Mouse (Mus musculus) lung, adult 2 months (tissue): ENCODE data around the gene Fbxl8. TPM values are rescaled to one million over a fixed set of nuclear protein-coding genes. Genes with fewer than 3 reads are reported as not detected.

ENCODE experiments used
- DNase-seq: peaks from one replicate; pipeline ENCODE4 v3.0.0; 2022
- H3K4me1 ChIP-seq: fragments of 200-500 bp; 2 replicates; pipeline ENCODE4 v1.6.1; 2011; ENCODE audit warnings: low read length; ENCODE audit not compliant: control insufficient read depth, insufficient read depth
- H3K4me3 ChIP-seq: fragments of 200-500 bp; replicated peaks from 2 replicates; pipeline ENCODE3; 2011; ENCODE audit warnings: low read depth, mild to moderate bottlenecking, control low read depth, low read length; ENCODE audit errors: extremely low read depth
- CTCF ChIP-seq: fragments of 200-500 bp; IDR thresholded peaks from 2 replicates; pipeline ENCODE4 v1.5.1; 2011; ENCODE audit warnings: mild to moderate bottlenecking, low read length, control low read depth; ENCODE audit not compliant: insufficient read depth
- POLR2A ChIP-seq: fragments of 200-500 bp; IDR thresholded peaks from 2 replicates; pipeline ENCODE4 v1.6.1; 2011; ENCODE audit warnings: low read depth, mild to moderate bottlenecking, control low read depth, low read length, borderline replicate concordance; ENCODE audit errors: extremely low read depth
- WGBS: fragments of 180-500 bp; shearing (Covaris S2); methylation state at CpG from one replicate; pipeline ENCODE4 v1.1.7; 2018; 5-methylcytosine and 5-hydroxymethylcytosine counted together
- polyA plus RNA-seq: library from polyadenylated mRNA; depleted of rRNA; stranded (reverse); fragments of >200 nt; gene quantifications from 2 replicates; pipeline ENCODE4 v1.2.3, GENCODE M21; 2012

Gene Fbxl8
- polyA plus RNA-seq, 1 experiment: 15.5 TPM

DNA sequence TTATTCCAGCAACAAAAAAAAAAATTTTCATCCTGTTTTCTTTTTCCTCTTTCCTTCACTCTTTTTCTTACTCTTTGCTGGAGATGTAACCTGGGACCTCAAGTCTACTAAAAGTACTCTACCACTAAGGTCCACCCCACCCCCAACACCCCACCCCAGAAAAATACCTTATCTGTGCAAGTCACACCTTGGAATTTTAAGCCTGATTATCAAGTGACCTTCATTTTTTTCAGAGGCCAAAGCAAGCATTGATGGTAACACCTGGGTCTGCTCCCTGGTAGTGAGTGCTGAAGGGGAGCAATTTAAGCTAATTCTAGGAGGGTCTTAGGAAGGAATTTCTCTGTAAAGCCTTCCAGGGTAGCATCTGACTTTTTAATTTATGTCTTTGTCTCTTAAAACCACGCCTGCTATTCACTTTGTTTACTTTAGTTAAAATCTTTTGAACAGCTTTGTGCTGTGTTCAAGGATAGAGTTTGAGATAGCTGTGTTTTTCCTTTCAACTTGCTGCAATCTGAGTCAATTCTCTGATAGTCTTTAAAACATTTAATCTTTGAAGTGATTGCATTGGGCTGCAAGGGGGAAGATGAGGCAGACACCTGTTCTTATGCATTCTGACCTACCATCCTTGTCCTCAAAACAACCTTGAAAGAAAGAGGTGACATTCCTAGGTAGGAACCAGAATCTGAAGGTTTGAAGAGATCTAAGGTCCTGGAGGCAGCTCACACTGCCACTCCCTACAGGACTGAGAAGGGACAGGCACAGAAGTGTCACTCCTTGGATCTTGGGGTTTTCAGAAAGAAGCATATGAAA is 31.1 kb upstream of the Fbxl8 start:
- H3K4me1 ChIP-seq: peaks cover 11% of the 10 kb centered on the region
- no peak overlapping the region for H3K4me3 ChIP-seq
- TF ChIP-seq POLR2A (no peak), CTCF (no peak)
- DNase-seq: no peak
- 33% methylated on average over 1 of the region's 1 CpGs for WGBS

DNA sequence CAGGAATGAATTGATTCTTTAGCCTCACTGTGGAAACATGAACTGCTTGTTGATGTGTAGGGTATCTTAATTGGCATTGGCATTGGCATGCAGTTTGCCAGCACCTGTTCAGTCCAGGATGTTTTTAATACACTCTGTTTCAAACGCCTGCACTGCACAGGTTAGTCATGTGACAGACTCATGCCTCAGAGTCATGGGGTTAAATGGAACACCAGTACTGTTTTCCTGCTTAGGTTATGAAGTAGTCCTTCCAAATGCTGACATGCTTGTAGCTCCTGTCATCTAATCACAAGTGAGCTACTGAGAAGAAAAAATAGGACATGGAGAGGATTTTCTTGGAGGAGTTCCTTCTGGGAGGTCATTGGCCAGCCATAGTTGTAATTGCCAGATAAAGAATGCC is 29.2 kb upstream of the Fbxl8 start:
- peaks cover 12% of the 10 kb centered on the region for H3K4me1 ChIP-seq
- TF ChIP-seq CTCF (no peak), POLR2A (no peak)
- 59% methylated on average over 1 of the region's 1 CpGs for WGBS
- H3K4me3 ChIP-seq: no peak overlapping the region
- no peak for DNase-seq

DNA sequence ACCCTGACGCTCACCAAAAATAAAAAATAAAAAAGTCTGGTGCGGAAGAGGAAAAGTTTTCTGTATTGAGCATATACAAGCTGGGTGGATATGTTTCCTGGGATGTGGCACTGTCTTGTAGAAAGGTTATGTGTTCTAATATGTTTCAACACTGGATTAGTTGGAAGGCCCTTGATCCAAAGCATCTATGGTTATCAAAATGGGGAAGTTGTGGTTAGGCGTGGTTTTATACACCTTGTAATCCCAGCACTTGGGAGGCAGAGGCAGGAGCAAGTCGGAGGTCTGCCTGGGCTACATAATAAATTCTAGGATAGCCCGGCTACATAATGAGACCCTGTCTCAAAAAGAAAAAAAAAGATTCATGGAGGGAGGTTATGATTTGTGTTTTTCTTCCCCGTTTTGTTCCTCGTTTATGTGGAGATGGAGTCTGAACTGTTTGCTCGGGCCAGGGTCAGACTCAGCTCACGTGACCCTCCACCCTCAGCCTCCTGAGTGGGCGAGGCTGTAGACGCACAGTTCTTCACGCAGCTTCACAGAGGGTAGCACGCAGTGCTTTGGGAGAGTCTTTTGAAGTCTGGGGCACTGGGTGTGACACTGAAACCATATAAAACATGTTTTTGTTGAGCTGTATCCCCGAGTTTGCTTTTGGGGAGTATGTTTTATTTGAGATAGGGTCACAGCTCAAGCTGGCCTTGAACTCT is 26.9 kb upstream of the Fbxl8 start:
- Histone ChIP-seq H3K4me1 (peaks cover 6% of the 10 kb centered on the region), H3K4me3 (no peak overlapping the region)
- TF ChIP-seq POLR2A (no peak), CTCF (no peak)
- DNase-seq: no peak
- whole genome bisulfite sequencing: 92% methylated on average over 14 of the region's 14 CpGs

DNA sequence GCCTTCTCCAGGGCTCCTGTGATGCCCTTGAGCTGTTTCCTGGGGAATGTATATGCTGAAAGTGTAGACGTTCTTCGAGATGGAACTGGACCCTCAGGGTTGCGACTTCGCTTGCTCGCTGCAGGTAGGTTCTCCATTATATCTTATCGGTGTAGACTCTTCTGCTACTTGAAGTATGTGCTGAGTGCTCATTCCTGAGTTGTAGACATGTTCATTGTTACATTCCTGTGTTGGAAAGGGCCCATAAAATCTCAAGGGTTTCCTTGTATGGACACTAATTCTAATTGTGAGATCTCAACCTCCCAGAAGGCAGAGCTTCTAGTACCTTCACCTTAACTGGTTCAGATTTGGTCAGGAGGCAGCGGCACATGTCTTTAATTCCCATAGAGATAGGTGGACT is 23.4 kb upstream of the Fbxl8 start:
- DNase-seq: no peak
- Histone ChIP-seq H3K4me3 (no peak overlapping the region), H3K4me1 (peaks cover 4% of the 10 kb centered on the region; the same call in 1 of the 2 replicates)
- TF ChIP-seq POLR2A (no peak), CTCF (no peak)
- WGBS: 78% methylated on average over 7 of the region's 7 CpGs

DNA sequence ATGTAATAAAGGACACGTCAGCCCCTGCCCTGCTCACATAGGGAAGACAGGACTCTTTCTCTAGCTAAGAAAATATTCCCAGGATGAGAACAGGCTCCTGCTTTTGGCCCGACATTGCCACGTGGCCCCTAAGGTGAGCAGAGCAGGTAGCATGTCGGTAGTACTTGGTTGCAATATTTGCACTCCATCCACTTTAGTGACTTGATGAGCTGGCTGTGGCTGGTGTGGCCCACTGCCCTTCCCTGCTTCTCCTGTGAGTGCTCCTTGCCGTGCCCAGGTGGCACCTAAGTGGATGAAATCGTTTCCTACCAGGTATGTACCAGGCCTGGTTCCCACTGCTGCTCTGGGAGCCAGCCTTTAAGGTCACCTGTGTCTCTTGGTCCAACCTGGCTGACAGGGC is 12.5 kb upstream of the Fbxl8 start:
- no peak for TF ChIP-seq CTCF
- no peak for TF ChIP-seq POLR2A
- 69% methylated on average over 6 of the region's 6 CpGs for WGBS
- peak; percentile 33 for DNase-seq
- Histone ChIP-seq H3K4me1 (peaks cover 12% of the 10 kb centered on the region), H3K4me3 (no peak overlapping the region)

DNA sequence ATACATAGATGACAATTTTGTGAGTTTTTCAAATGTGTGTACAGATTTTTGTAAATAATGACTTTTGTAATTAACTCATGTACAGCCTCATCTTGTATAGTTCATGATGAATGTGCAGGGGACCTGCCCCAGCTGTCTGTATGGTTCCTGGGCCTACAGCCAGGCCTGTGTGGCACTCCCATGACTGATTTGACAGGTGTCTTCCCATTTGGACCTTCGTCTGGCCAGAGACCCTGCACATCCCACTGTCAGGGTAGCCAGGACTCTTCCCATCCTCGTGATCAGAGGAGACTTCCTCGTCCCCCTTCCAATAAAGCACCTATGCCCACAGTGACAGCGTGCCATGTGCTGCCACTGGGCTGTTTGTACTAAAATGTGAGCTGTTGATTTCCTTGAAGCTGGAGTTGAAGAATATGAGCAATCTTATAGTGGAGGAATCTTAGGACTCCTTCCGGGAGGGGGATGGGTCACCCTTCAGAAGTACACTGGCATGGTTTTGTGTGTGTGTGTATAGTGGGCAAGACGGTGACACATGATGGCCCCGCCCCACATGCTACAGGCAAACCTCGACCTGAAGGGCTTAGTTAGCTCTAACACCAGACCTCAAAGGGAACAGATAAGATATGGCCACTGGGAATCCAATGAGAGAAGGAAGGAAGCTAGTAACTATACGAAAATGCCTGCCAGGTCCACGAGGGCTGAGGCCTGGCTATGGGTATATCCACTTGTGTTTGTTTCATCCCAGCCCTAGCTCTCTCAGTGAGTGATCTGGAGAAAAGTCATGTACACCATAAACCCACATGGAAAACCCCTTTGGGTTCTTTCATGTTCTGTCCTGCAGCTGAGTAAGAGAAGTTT is 11.5 kb upstream of the Fbxl8 start:
- TF ChIP-seq CTCF (no peak), POLR2A (no peak)
- Histone ChIP-seq H3K4me3 (no peak overlapping the region), H3K4me1 (peaks cover 12% of the 10 kb centered on the region)
- WGBS: 78% methylated on average over 10 of the region's 10 CpGs
- DNase-seq: no peak

DNA sequence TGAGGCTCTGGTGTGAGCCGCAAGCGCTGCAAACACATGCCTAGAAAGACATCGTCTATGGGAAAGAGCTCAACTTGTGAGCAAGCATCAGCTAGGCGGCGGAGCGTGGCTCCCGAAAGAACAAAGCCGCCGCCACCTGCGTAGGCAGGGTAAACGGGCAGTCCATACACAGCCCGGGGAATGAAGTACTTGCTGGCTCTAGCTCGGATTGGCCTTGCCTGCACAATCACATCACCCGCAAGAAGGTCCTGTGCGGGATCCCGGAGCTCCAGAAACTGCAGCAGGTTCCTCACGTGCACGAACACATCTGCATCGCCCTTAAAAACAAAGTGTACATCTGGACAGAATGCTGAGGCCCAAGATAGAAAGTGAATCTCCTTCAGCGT is 10.7 kb upstream of the Fbxl8 start:
- WGBS: 47% methylated on average over 20 of the region's 20 CpGs
- DNase-seq: no peak
- TF ChIP-seq POLR2A: no peak
- TF ChIP-seq CTCF: no peak

DNA sequence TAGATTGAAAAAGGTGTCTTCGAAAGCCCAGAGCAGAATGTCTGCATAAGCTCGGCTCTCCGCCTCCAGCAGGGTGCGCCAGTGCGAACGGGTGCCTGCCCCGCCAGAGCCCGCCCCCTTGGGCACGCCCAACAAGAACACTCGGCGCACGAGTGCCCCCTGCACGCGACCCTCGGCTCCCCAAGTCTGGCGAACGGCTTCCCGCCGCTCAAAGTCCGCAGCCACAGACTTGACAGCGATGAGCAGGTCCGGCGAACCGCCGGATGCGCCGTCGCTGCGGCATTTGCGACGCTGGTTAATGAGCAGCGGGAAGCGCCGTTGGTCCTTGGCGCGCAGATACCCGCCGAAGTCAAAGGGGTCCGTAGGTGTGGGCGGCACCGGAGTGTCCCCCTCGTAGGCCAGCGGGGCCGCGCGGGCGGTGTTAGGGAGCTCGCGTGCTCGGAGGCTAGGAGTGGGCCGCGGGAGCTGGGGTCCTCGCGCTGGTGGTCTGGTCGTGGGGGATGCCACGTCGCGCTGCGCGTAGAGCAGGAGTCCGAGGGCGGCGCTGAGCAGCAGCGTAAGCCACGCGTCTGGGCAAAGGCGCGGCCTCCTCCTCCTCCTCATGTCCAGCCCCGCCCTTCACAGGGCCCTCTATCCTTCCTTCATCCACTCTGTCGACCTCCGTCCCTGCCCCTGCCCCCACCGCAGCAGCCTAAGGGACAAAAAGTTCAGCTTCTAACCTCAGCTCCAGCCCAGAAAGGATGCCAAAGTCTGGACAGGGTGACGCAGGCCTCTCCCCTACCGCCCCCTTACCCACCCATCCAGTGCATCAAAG is 10.1 kb upstream of the Fbxl8 start:
- Histone ChIP-seq H3K4me3 (peak overlapping the region; percentile 61), H3K4me1 (peaks cover 12% of the 10 kb centered on the region)
- under 1% methylated on average over 72 of the region's 74 CpGs for whole genome bisulfite sequencing
- TF ChIP-seq CTCF (peak; percentile 65), POLR2A (peak; percentile 24; the same call in 1 of the 2 replicates)
- DNase-seq: peak; percentile 86

More for the DNA sequence above, 10.7 kb upstream of the Fbxl8 start:
- peaks cover 12% of the 10 kb centered on the region for H3K4me1 ChIP-seq
- H3K4me3 ChIP-seq: no peak overlapping the region
